Mouse (Mus musculus) kidney, adult 2 months (tissue): Measurements from ENCODE around the gene Dgke.
"Not testable (repeated sequence)": the region's sequence is repeated elsewhere in the genome, so short reads cannot be mapped to it uniquely, and the experiment has no call there.

Experiments used
- CTCF ChIP-seq: fragments of 200-500 bp; conservative IDR thresholded peaks from 2 replicates; pipeline ENCODE4 v1.5.1; 2011; ENCODE audit warnings: low read depth, mild to moderate bottlenecking, control low read depth, low read length, moderate library complexity, mixed read lengths; ENCODE audit not compliant: insufficient read depth, insufficient read length
- POLR2A ChIP-seq: fragments of 200-500 bp; IDR thresholded peaks from one replicate; pipeline ENCODE4 v1.6.1; 2011; ENCODE audit warnings: low read depth, low read length, control low read depth

DNA sequence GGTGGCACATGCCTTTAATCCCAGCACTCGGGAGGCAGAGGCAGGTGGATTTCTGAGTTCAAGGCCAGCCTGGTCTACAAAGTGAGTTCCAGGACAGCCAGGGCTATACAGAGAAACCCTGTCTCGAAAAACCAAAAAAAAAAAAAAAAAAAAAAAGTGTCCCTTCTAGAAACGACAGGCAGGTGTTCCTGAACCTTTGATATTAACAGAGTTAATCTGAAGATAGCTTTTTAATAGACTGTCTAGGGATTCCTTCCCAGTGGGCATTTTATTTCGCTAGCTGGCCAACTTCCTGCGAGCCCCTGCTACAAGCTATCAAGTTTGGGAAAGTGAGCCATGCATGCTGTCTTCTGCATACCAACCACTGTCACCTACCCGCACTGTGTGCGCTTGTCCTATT is 25.6 kb downstream of the Dgke start:
- not testable (repeated sequence) for TF ChIP-seq CTCF, POLR2A
